Mouse (Mus musculus) fat pad, adult 2 months (tissue): ENCODE measurements around the gene Plk3.

ENCODE experiments used
- DNase-seq: peaks from one replicate; pipeline ENCODE4 v3.0.0-alpha.2; 2011; ENCODE audit warnings: low read depth, low spot score; ENCODE audit errors: extremely low read depth

Plk3 gene

DNA sequence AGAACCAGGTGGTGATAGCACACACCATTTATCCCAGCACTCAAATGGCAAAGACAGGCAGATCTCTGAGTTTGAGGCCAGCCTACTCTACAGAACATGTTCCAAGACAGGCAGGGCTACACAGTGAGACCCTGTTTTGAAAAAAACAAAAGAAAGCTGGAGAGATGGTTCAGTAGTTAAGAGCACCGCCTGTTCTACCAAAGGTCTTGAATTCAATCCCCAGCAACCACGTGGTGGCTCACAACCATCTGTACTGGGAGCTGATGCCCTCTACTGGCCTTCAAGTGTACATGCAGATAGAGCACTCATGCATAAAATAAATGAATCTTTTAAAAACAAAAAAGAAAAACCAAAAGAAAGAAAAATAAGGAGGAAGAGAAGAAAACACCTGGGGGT is 5.5 kb upstream of the Plk3 start:
- no peak for DNase-seq

DNA sequence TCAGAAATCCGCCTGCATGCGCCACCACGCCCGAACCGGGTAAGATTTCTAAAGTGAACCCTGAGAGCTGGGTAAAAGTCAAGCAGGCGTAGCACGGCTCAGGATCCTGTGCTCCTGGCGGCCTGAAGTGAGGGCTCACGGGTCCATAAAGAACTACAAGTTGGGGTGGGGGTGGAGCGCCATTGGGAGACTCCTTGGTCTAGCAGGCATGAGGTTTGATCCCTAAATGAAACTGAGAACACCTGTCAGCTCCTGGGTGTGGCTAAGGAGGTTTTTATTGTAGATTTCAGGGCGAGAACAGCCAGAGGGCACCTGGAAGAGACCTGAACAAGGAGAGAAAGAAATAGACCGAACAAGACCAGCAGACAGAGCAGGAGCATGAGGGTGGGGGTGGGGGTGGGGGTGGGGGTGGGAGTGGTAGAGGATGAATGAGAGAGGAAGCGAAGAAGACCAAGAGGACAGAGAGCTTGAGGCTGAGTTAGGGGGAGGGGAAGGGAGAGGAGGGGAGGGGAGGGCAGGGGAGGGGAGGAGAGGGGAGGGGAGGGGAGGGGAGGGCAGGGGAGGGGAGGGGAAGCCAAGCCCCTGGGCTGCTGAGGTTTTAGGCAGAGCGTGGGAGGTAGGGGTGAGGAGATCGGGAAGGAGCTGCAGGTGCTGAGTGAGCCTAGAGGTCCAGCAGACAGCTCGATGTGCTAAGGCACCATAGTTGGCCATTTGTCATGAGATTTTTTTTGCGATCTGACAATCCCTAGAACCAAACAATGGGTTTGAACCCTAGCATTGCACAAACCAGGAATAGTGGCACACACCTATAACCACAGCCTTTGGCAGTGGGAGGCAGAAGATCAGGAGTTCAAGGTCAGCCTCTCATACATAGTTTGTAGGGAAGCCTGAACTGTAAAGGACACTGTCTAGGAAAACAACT is 4.8 kb upstream of the Plk3 start:
- DNase-seq, result no peak

DNA sequence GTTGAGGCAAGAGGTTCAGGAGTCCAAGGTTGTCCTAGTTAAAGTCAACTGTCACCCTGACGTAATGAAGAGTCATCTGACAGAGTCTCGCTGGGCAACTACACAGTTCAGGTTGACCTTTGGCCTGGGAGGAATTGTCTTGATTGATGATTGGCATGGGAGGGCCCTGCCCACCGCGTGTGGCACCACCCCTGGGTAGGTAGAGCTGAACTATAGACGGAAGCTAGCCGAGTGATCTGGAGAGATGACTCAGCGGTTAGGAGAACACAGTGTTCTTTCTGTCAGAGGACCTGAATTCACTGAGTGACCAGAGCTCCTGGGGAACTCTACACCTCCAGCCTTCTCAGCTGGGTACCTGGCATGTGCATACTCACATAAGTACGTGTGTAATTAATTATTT is 2.3 kb upstream of the Plk3 start:
- peak; percentile 67 for DNase-seq

DNA sequence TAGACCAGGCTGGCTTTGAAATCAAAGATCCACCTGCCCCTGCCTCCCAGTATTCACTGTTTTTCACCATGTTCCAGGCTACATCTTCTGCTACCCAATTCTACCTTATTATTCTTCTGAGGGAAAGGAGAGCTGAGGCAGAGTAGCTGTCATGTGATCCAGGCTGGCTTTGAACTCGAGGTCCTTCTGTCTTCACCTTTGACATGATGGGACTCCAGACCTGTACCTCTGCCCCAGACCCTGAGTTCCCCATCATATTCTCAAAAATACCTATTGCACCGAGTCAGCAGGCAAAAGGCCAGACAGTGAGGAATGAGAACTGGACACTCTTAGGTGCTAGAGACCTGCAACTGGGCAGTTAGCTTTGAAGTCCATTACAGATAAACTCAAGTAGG is 835 bp upstream of the Plk3 start:
- DNase-seq, result no peak

DNA sequence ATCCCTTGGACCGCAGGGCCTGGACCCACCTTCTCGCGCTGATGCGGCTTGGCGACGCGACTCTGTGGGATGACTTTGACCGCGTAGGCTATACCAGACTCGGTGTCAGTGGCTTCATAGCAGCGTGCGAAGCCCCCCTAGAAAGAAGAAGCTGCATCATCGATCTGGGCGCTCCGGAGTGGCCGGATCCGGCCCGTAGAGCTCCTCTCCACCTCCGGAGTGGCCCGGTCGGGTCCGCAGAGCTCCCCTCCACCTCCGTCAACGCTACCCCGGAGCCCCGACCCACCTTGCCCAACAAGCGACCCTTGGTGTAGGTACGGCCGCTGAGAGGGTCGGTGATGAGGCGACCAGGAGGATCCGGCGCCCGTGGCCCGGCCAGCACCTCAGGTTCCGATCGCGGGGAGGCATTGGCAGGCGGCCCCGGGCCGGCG is 382 bp downstream of the Plk3 start:
- DNase-seq, result no peak

DNA sequence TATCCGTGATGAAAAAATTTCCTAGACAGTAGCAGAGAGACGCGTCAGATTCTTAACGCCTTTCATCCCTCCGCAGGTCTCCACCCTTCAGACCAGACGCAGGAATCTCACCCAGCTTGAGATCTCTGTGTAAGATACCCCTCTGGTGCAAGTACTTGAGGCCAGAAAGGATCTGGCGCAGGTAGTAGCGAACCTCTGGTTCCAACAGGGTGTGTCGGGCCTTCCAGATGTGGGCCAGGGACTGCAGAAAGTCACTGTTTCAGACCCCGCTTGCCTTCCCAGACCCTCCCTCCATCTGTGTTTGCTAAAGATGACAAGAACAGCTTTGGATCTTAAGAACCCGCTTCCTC is 994 bp downstream of the Plk3 start:
- no peak for DNase-seq

DNA sequence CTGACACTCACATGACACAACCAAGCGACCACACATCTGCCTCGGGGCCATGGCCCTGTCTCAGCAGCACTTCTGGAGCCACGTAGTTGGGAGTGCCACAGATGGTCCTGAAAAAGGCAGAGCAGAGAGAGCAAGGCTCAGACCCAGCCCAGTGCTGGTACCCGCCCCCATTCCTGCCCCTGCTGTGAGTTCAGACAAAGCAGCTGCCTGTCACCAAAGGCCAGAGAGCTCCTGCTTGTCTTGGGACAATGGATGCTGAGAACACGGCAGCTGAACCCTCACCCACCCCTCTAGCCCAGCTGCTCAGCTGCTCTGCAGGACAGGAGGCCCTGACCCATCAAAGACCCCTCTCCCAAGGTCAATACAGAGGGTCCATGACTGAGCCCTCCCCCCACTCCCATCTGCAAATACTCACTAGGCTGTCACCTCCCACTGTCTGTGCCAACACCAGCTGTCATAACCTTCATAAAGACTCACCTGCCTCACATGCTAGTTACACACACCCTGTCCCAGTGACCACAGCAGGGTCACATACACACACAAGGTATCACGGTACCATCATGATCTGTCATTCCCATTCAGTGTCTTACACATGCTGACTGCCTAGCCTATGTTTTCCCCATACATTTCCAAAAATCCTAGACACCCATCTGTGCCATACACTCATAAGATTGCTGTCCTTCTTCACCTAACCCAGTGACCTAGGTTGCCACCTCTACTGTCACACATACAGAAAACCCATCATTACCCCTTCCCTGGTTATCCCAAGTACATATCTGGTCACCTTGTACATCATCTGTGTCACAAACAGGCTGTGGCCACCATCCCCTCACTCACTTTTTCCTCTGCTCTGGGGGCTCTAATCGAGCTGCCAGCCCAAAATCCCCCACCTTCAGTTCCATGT is 1.6 kb downstream of the Plk3 start:
- DNase-seq, result no peak

DNA sequence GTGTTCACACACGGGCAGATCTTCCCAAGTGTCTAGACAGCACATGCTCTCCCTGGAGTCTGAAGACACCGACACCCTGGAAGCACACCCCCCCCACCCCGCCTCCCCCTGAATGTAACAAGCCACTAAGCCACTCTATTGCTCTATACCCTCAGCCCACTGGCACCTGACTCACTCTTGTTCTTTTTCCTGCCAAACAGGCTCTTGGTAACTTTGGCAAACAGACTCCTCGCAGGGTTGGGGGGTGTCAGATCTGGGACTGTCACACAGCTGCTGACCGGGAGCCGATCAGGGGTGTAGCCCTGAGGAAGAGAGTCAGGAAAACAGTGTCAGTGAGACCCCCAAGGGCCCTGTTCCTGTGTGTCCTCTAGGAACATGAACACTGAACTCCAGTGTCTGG is 2.6 kb downstream of the Plk3 start:
- no peak for DNase-seq

DNA sequence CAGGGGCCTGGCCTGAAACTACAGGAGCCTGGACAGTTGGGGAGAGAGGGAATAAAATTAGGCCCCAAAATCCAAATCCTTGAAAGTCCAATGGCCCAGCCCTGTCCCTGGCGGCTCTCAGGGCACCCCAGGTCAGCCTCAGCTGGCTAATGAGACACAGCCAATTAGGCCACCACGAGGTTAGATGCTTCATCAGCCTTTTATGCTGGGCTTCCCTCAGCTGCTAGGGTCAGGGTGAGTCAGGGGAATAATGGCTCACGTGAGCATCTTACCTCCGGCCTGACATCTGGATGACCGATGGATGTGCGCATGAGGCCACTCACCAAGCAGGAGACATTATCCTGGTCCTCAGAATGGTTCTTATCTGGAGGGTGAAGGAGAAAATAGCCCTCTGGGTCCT is 3.0 kb downstream of the Plk3 start:
- no peak for DNase-seq

DNA sequence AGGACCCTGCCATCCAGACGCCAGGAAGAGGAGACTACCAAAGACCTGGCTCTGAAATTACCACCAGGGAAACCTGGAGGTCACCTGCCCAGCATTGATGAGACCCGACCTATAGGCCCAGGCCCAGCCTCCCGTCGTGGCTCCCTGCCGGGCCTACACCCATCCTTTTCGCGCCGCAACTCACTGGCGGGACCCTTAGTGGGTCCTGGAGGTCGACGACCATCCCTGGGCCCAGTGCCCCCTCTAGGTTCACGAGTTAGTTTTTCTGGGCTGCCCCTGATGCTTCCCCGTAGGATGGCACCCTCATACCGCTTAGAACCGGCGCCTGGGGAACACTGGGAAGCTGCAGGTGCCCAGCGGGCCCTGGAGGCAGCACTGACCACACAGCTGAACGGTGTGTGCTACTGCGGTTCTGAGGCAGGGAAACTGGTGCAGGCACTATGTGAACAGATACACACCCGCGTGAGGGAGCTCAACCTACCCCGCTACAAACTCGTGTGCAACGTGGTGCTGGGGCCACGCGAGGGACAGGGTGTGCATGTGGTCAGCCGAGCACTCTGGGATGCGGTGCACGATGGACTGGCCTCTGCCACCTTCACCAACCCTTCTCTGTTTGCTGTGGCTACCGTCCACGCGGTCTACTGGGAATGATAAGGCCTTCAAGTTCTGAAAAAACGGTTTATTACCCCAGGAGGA is 5.6 kb downstream of the Plk3 start:
- DNase-seq, result no peak

DNA sequence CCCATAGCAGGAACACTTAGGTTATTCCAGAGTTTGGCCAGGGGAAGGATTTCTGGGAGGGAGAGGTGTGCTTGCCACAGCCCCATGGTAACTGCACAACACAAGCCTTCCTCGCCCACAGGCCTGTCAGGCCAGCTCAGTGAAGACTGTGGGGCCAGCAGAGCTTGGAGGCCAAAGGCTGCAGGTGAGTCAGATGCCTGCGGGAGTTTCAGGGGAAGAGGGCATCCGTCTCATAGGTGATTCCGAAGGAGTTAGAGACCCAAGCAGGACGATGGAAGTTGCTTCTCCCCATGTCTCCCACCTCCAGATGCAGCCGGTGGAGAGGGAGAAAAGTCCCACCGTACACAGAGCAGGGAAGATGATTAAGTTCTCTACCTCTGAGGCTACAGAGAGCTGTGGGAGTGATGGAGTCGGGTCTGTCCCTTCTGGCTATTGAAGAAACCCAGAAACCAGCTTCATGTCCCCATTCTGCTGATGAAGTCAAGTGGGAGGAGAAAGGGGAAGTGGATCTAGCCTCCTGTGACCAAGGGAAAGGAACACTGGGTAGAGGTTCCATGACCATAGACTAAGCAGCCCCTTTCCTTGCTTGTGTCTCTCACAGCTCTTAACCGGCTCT is 7.0 kb downstream of the Plk3 start, which contains the start of gene Tctex1d4:
TSS of gene Tctex1d4 (plus strand) at position 120 of the 616 bp plus-strand sequence.
- no peak for DNase-seq

DNA sequence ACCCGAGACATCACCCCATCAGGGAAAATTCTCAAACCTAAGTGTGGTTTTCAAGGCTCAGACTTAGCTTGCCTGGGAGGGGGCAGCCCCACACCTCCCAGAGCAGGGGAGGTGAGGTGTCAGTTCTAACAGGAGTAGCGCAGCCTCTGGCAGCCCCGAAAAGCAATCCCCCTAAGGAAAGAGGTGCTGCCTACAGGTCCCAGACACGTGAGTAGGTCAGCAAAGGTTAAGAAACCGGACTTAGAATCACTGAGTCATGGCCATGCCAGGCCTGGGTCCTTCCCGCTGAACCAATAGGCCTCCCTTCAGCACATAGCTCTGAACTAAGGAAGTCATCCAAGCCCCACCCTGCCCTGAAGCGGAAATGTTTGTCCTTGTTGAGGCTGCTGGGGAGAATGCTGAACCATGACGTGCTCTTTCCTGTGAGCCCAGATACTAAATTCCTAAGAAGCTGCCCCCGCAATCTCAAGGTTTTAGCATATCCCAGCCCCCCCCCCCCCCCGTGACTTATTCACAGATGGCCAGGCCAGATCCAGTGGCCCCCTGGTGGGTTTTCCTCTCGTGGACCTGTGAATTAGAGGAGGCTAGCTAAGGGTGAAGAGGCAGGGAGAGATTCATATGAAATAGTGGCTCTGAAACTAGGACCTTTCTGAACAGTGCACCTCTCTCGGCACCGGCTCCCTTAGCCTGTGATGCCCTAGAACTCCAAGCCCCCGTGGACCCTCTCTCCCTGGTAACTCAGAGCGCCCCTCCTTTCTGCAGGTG is 7.7 kb downstream of the Plk3 start:
- DNase-seq, result no peak

DNA sequence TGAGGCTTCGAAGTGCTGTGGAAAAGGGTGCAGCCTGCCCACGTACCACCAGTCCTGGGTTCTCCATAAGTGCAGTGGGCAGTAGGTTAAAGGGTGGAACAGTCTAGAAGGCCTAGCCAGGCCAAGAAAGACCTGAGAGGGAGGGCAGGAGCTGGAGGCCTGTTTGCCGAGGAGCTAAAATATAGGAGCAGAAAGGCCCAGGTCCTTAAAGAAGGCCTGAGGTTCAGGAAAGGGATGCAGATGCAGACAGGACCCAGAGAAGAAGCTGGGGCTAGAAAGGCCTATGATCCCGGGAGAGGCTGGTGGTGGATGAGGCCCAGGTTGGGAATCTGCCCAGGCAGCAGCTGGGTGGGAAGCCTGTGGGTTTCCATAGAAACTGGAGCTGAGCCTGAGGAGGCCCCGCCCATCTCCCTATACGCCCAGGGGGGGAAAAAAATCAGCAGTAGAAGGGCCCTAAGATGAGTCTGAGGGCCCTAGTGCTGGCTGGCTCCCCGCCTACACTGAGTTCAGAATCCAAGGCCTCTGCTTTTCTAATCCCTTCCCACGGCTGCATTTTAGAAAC is 8.3 kb downstream of the Plk3 start, which contains the start of gene Btbd19:
TSS of gene Btbd19 (minus strand) at position 378 of the 562 bp plus-strand sequence.
- DNase-seq, result no peak

DNA sequence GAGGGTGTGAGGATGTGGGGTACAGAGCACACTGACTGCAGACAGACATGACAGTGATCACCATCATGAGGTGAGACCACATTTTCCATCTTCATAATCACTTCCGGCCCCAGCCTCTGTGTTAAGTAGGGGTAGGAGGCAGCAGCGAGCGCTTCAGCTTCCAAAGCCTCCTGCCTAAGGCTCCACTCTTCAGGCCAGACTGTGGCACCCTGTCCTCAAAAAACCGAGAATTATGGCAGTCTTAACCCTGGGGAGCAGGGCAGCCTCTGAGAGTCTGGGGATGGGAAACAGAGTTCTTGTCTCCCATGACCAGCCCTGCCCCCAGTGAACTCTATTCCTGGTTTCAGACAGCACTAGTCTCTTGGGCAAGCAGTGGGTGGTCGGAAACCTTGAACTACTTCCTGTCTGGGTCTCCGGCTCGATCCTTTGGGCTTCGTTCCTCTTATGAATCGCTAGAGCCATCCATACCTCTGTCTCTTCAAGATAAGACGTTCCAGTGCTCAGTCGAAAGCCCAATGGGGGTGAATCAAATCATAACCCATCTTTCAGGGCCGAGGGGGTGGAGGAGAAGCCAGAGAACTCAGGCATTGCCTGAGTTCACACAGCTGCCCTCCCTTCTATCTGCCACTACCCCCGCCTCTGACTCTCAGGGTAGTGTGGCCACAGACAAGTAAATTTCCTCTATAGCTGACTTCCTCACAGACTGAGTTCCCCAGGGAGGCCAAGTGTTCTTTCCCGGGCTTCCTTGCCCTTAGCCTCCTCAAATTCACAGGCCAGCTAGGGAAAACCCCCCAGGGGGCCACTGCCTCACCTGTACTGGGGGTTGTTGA is 9.0 kb downstream of the Plk3 start:
- no peak for DNase-seq

DNA sequence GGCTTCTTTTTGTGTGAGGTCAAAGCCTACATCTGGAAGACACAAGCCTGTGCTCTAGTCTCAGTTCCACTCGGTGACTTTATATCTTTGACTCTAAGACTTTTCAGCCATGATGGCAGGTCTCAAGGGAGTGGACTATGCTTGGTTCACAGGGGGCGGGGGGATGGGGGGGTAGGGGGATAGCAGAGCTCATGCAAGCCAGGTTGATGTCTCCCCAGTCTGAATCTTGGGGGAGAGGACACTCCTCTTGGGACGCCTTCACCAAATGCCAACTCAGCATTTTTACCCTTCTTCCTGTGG is 9.6 kb downstream of the Plk3 start:
- no peak for DNase-seq

DNA sequence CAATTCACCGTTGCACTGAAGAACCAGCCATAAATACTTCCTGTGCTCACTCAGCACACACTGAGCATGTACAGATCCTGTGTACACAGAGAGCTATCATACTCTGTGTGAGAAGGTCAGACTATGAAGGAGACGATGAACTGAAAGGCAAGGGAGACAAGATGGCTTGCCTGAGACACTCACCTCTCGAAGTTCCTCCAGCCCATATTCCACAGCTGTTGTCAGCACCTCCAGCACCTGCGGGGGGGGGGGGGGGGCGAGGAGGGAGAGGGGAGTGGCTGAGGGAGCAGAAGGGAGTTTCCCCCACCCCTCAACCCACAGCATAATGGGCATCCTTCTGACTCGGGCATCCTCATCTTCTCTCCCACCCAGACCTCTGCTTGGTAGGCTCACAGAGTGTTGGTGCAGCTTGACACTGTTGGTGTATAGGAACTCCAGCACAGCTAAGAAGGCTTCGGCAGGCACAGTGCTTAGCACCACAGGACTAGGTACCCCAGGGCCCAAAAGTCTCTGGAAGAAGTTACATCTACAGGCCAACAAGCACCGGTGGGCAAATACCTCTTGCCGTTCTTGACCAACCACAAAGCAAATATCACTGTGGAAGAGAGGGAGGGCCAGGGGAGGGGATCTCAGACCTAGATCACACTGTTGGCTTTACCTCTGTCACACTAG is 10.1 kb downstream of the Plk3 start:
- no peak for DNase-seq

DNA sequence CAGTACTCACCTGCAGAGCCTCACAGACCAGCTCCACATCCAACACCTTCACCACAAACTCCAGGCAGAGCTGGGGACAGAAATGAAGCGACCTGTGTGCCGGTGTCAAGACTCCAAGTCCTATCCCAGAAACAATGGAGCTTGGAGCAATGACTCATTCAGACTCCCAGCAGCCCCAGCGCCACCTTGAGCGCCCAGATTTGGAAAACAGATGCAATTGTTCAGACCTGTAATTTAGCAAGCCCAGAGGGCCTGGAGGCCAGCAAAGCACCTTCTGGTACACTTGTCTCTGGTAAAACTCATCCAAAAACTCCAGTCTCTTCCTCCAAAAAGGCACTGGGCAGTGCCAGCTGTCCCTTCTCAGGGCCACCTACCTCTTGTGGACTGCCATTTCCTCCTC is 11.6 kb downstream of the Plk3 start:
- no peak for DNase-seq
